Mouse (Mus musculus): ENCODE results near the gene Vps72. TPM values are rescaled to one million over a fixed set of nuclear protein-coding genes. Genes with fewer than 3 reads are reported as not detected.

The Vps72 gene
- polyA plus RNA-seq, 1 experiment from 2014 or later = 227 TPM

DNA sequence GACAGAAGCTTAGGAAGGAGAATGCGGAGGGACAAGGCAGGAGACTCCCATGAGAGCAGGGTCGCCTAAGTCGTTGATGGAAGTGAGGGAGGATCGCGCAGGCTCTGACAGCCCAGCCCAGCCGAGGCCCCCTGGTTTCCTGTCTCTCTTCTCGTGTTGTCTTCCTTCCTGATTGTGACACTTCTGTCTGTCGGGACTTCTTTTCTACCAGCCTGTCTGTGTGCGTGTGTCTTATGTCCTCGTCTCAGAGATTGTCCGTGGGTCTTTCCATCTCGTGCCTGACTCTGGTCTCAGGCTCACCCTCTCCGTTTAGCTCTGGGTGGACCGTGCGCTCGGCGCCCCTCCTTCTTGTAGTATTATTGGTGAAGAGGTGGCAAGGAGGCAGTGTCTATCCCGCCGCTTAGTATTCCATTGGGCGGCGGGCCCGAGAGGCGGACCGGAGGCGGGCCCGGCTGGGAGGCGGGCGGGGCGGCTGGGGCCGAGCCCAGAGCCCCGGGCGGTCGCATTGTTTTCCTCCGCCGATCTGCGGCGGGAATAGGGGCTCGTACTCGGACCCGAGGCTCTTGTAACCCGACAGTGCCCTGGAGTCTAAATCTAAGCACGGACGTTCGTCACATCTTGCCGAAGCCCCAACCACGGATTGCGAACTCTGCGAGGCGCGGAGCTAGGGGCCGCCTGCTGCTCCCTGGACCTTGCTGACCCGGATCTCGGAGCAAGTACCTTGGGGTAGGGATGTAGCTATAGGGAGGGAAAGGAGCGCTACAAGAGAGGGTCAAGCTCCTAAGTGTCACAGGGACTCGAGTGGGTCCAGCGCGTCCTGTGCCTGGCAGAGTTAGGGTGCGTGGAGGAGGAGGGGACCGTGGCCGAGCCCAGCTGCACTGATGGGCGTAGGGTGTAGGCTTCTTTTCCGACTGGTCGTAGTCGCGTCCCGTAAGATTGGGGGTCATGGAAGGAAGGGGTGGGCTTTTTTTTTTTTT is 49.5 kb downstream of the Vps72 start, which contains the start of gene Sema6c:
Gene Sema6c (plus strand): TSS at position 471 of the 977 bp plus-strand sequence.
- Histone ChIP-seq H3K4me2 (replicated peaks) (peak within 1 kb of the TSS; percentile 77), H3K27ac (peak within 1 kb of the TSS; percentile 57), H3K4me1 (peaks cover 37% of the 10 kb centered on the region), H3K9me3 (no peaks in the 10 kb centered on the region), H3K4me3 (peak within 1 kb of the TSS; percentile 86), H3K27me3 (replicated peaks) (no peaks in the 10 kb centered on the region), H3K9ac (peak within 1 kb of the TSS; percentile 88), H3K36me3 (peaks cover 13% of the 10 kb centered on the region)
- ATAC-seq (ENCODE audit: low FRiP score, low read depth) = peak; percentile 94
- WGBS = under 1% methylated on average over 66 of the region's 66 CpGs

DNA sequence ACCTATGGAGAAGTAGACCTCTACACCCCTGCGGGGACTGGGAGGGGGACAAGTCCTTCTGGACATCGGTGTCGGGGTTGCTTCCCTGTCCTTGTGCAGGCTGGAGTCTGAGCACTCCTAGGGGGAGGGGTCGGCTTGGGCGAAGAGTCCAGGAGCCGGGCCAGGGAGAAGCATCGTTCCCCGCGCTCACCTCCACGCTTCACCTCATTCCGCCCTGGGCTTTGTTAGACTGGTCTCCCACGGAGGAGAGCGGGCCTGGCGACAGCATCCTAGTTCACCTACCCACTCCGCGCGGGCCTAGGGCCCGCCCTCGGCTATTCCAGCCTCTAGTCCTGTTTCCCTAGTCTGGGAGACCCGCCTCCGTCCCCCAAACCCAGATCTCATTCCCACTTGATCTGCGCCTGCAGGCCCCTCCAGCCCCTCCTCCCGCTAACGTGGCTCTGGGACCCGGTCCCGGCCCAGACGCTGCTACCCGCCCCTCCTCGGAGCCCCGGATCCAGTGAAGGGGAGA is 50.3 kb downstream of the Vps72 start:
- peak overlapping the region; percentile 57 for H3K27ac ChIP-seq

DNA sequence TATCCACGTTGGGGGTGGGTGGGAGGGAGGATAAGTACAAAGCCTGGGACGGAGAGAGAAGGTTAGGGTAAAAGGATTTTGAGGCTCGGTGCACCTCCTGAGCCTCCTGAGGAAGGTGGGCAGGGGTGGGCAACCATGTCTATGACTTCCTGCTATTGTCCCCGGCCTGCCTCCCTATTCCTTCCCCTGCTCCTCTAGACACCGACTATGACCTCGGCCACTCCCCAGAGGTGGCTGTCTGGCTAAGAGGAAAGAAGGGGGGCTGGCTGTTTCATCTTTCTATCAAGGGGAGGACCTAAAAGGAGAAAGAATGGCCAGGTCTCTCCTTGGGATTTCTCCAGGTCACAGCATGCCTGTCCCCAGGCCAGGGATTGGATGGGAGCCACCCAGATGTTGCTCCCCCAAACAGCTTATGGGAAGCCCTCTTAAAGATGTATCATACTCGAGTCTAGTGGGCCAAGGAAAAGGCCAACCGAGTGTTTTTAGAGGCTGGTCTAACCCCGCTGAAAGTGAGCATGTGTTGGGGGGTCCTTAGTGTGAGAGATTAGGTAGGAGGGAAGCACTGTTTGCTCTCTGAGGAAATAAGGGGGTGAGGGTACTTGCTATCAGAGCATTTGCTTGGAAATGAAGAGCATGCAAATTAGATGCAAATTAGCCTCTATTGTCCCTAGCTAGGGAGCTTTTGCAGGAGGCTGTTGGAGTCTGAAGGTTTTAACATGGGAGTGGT is 51.0 kb downstream of the Vps72 start:
- peak overlapping the region; percentile 86 for H3K4me3 ChIP-seq
- peak overlapping the region; percentile 88 for H3K9ac ChIP-seq
- WGBS = 6% methylated on average over 9 of the region's 9 CpGs
- ATAC-seq (ENCODE audit: low FRiP score, low read depth) = no peak
- H3K4me1 ChIP-seq = peaks cover 37% of the 10 kb centered on the region
- peak overlapping the region; percentile 77 for H3K4me2 ChIP-seq (replicated peaks)
- no peaks in the 10 kb centered on the region for H3K27me3 ChIP-seq (replicated peaks)
- H3K27ac ChIP-seq = peak overlapping the region; percentile 57
- peaks cover 27% of the 10 kb centered on the region for H3K36me3 ChIP-seq
- no peaks in the 10 kb centered on the region for H3K9me3 ChIP-seq

More for the DNA sequence above, 50.3 kb downstream of the Vps72 start:
- Histone ChIP-seq H3K4me2 (replicated peaks) (peak overlapping the region; percentile 77), H3K9ac (peak overlapping the region; percentile 88), H3K36me3 (peaks cover 21% of the 10 kb centered on the region), H3K4me3 (peak overlapping the region; percentile 86), H3K27me3 (replicated peaks) (no peaks in the 10 kb centered on the region), H3K9me3 (no peaks in the 10 kb centered on the region), H3K4me1 (peaks cover 37% of the 10 kb centered on the region)
- peak; percentile 20 for ATAC-seq (ENCODE audit: low FRiP score, low read depth)
- 1% methylated on average over 30 of the region's 30 CpGs for WGBS

DNA sequence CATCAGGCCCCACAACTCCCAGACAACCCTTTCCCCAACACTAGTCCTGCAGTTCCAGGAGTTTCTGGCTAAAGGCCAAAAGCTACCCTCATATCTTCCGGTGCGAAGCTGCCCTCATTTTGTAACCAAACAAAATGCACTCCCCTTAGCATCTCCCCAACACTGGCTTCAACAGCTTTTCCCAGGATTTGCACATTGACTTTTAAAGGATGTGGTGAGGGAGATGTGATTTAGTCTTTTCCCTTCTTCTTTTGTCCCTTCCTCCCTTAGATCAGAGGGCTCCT is 51.5 kb downstream of the Vps72 start:
- Histone ChIP-seq H3K27ac (0 out of 2 replicates have a peak overlapping the region, but pooled peaks have one; percentile 57), H3K9me3 (no peaks in the 10 kb centered on the region), H3K36me3 (peaks cover 32% of the 10 kb centered on the region), H3K4me1 (peaks cover 37% of the 10 kb centered on the region), H3K4me2 (replicated peaks) (peak overlapping the region; percentile 77), H3K9ac (peak overlapping the region; percentile 88), H3K27me3 (replicated peaks) (no peaks in the 10 kb centered on the region; the same call in 1 of the 2 replicates), H3K4me3 (peak overlapping the region; percentile 86)
- ATAC-seq (ENCODE audit: low FRiP score, low read depth) = no peak
- WGBS = 30% methylated on average over 2 of the region's 2 CpGs

DNA sequence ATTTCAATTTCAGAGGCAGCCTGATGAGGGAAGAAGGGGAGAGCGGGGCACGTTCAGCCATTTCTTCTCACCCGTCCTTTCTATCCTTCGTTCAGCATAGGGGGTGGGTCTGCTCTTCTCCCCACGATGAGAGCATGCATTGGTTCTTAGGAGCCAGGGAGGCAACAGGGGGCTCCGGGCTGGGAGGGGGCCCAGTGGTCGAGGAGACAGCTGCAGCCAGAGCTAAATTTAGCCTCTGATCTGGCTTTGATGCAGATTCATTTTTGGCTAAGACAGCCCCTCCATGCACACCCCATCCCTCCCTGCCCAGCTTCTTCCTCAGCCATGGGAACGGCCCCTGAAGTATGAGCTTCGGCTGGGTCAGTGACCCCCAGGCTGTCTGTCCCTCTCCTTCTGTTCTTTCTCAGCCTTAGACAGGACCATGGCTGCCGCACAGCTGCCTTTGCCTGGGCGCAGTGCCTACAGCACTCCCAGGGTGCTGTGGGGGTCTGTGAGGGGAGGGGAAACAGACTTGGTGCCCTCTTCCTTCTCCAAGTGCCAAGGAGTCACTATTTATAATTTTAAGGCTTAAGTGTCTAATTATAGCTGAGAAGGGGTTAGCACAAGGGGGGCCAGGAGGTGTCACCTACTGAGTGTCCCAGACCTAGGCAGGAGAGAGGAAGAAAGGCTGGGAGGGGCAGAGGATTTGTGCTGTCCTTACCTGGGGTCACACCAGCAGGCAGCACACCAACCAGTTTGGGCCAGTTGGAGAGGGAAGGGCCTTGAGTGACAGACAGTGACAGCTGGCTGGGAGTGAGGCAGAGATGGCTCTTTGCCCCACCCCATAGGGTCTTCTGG is 52.8 kb downstream of the Vps72 start:
- Histone ChIP-seq H3K27me3 (replicated peaks) (peaks cover 7% of the 10 kb centered on the region), H3K4me1 (peaks cover 37% of the 10 kb centered on the region), H3K4me2 (replicated peaks) (peak overlapping the region; percentile 77), H3K9ac (peak overlapping the region; percentile 88), H3K27ac (no peak overlapping the region), H3K9me3 (no peaks in the 10 kb centered on the region), H3K4me3 (peak overlapping the region; percentile 86), H3K36me3 (peaks cover 45% of the 10 kb centered on the region)
- 60% methylated on average over 11 of the region's 11 CpGs for WGBS
- ATAC-seq (ENCODE audit: low FRiP score, low read depth) = no peak

DNA sequence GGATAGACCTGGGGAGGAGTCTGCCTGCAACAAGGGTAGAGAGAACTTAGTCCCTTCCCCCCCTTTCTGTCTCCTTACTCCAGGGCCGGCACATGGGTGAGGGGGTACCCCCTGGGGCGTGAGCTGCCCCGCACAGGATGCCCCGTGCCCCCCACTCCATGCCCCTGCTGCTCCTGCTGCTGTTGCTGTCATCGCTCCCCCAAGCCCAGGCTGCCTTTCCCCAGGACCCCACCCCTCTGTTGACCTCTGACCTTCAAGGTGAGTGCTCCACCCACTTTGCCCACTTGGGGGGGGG is 53.4 kb downstream of the Vps72 start:
- Histone ChIP-seq H3K27ac (no peak overlapping the region), H3K9me3 (no peaks in the 10 kb centered on the region), H3K4me2 (replicated peaks) (peak overlapping the region; percentile 77), H3K27me3 (replicated peaks) (peaks cover 12% of the 10 kb centered on the region), H3K4me1 (peaks cover 37% of the 10 kb centered on the region), H3K4me3 (no peak overlapping the region), H3K9ac (0 out of 2 replicates have a peak overlapping the region, but pooled peaks have one; percentile 88), H3K36me3 (peaks cover 51% of the 10 kb centered on the region)
- ATAC-seq (ENCODE audit: low FRiP score, low read depth) = no peak
- WGBS = 84% methylated on average over 5 of the region's 5 CpGs

DNA sequence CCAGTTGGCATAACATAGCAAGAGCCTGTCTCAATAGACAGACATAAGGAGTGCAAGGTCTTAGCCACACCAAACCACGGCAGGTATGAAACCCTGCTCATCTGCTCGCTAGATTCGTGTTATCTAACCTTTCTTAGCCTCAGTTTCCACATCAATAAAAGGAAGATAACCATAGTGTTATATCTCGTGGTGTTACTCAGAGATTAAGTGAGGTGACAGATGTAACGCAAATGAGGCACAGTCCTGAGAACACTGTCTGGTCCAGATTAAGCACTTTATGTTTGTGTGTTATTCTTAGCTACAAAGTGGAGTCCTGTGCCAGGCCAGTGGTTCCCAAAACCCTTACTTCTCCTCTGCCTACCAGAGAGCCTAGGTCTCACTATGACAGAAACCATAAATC is 54.0 kb downstream of the Vps72 start:
- Histone ChIP-seq H3K9me3 (no peaks in the 10 kb centered on the region), H3K36me3 (peaks cover 57% of the 10 kb centered on the region), H3K4me3 (no peak overlapping the region), H3K27me3 (replicated peaks) (peaks cover 18% of the 10 kb centered on the region), H3K27ac (no peak overlapping the region), H3K4me1 (peaks cover 33% of the 10 kb centered on the region), H3K4me2 (replicated peaks) (0 out of 2 replicates have a peak overlapping the region, but pooled peaks have one; percentile 77), H3K9ac (no peak overlapping the region)
- 91% methylated on average over 5 of the region's 5 CpGs for WGBS
- no peak for ATAC-seq (ENCODE audit: low FRiP score, low read depth)

DNA sequence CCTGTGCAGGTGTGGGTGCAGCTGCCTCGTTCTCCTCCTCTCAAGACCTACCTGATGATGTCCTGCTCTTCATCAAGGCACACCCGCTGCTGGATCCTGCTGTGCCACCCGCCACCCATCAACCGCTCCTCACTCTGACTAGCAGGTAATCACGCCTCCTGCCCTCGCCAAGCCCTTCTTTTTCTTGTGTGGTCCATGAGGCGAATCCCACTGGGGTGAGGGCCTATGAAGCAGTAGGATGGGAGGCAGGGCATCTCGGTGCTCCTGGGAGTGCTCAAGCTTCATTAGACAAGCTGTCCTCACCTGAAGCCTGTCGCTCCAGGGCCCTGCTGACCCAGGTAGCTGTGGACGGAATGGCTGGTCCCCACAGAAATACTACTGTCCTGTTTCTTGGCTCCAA is 59.2 kb downstream of the Vps72 start:
- 90% methylated on average over 10 of the region's 10 CpGs for WGBS
- Histone ChIP-seq H3K4me3 (no peak overlapping the region), H3K4me2 (replicated peaks) (no peak overlapping the region), H3K4me1 (peaks cover 14% of the 10 kb centered on the region), H3K9me3 (no peaks in the 10 kb centered on the region), H3K36me3 (peaks cover 90% of the 10 kb centered on the region), H3K27me3 (replicated peaks) (peaks cover 62% of the 10 kb centered on the region), H3K27ac (no peak overlapping the region), H3K9ac (no peak overlapping the region)
- ATAC-seq (ENCODE audit: low FRiP score, low read depth) = no peak

DNA sequence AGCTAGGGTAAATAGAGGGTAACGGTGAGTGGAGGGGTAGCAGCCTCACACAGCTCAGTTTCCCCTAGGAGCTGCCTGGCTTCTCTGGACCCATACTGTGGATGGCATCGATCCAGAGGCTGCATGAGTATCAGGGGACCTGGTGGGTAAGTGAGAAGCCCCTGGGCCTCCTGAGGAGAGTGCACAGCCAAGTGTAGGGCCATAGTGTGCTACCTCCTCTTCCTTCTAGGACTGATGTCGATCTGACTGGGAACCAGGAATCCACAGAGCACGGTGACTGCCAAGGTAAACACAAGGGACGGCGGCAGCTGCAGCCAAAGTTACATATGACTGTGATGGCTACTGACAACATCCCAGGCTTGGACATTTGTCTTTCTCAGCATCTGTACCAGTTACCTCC is 60.3 kb downstream of the Vps72 start:
- ATAC-seq (ENCODE audit: low FRiP score, low read depth) = no peak
- Histone ChIP-seq H3K27me3 (replicated peaks) (peaks cover 62% of the 10 kb centered on the region), H3K4me2 (replicated peaks) (no peak overlapping the region), H3K9ac (no peak overlapping the region), H3K27ac (no peak overlapping the region), H3K4me1 (peaks cover 14% of the 10 kb centered on the region), H3K36me3 (peaks cover 79% of the 10 kb centered on the region), H3K9me3 (no peaks in the 10 kb centered on the region), H3K4me3 (no peak overlapping the region)
- WGBS = 82% methylated on average over 6 of the region's 6 CpGs
